Mouse (Mus musculus): ENCODE measurements around the gene Cacng7.

- TF ChIP-seq TAL1 (IDR thresholded peaks at IDR 0.05; ENCODE audit: low read length) (no peak), GATA1 (IDR thresholded peaks at IDR 0.05; ENCODE audit: low read length) (no peak)
Observed at GRCm38 (mm10) chr7:3290257-3291033, 42.3 kb upstream of the Cacng7 start.

Data from erythroblast, embryonic 14.5 days (primary cell).